ENCODE assay signal across 9 mouse cellular contexts in genomic region chr4:134250116-134250929, GRCm38 (mm10). TPM values are rescaled to one million over a fixed set of nuclear protein-coding genes. Genes with fewer than 3 reads are reported as not detected.
A peak's percentile ranks its signal among the peaks of the same experiment; 100 is the strongest.
DNase-seq lines count a peak whose midpoint lies in the region; ATAC-seq lines count a peak whose summit lies in the region.
"Had no signal": no experiment of that assay in that cellular context is flagged by ENCODE, and none has a peak within 500 bp of the region (broad histone marks: within the 10 kb centered on the region; RNA-seq: fewer than 3 reads in every experiment).

No protein-coding gene starts in this region.

- ATAC-seq in heart, embryonic 15.5 days (replicated peaks; ENCODE audit: insufficient number of reproducible peaks, insufficient read depth, low FRiP score, low read depth), result no peak
- no peak for ATAC-seq in hindbrain, embryonic 15.5 days (ENCODE audit: low FRiP score, low read depth)
- no peak for ATAC-seq in midbrain, embryonic 16.5 days

- no peak overlapping the region for H3K27ac ChIP-seq in heart, embryonic 15.5 days
- no peak overlapping the region for H3K27ac ChIP-seq in brown adipose tissue, adult 24 weeks (replicated peaks; ENCODE audit: low read depth, low read length)
- H3K27ac ChIP-seq in hindbrain, embryonic 15.5 days (replicated peaks), result peak overlapping the region; percentile 86
- 0 out of 2 replicates have a peak overlapping the region, but pooled peaks have one; percentile 81 for H3K27ac ChIP-seq in midbrain, embryonic 16.5 days (ENCODE audit: low read length)

- DNase-seq in heart, postnatal 25 days (ENCODE audit: low spot score), result no peak
- no peak for DNase-seq in cerebellum, adult 8-10 months
- DNase-seq in thymus, postnatal 0 days (ENCODE audit: low spot score), result no peak
- DNase-seq in gastrocnemius, postnatal 36 days, result no peak

- 17% methylated on average over 27 of the region's 27 CpGs for WGBS in heart, embryonic 15.5 days
- WGBS in hindbrain, embryonic 15.5 days, result 6% methylated on average over 27 of the region's 27 CpGs
- WGBS in midbrain, embryonic 16.5 days, result 4% methylated on average over 27 of the region's 27 CpGs

- peak overlapping the region; percentile 94 for H3K4me2 ChIP-seq in heart, embryonic 15.5 days
- H3K4me2 ChIP-seq in hindbrain, embryonic 15.5 days, result peak overlapping the region; percentile 89
- H3K4me2 ChIP-seq in midbrain, embryonic 16.5 days (ENCODE audit: low read length), result peak overlapping the region; percentile 77

- intact Hi-C loops in heart, postnatal 25 days (cut with DNase I), result loop anchor here (2.0 kb wide), 1 partner anchor 36 kb away; the partner anchor contains the start of gene Pdik1l
- intact Hi-C loops in gastrocnemius, postnatal 36 days (cut with DNase I), result loop anchor here (2.0 to 5.0 kb wide), 2 partner anchors 40 to 227 kb away; no protein-coding TSS in a partner anchor

- no peaks in the 10 kb centered on the region for H3K9me3 ChIP-seq in heart, embryonic 15.5 days (replicated peaks)
- no peaks in the 10 kb centered on the region for H3K9me3 ChIP-seq in hindbrain, embryonic 15.5 days
- H3K9me3 ChIP-seq in midbrain, embryonic 16.5 days (replicated peaks; ENCODE audit: control insufficient read depth, low read length, poor library complexity, severe bottlenecking), result no peaks in the 10 kb centered on the region

- no peak overlapping the region for H3K9ac ChIP-seq in heart, embryonic 15.5 days
- H3K9ac ChIP-seq in hindbrain, embryonic 15.5 days, result peak overlapping the region; percentile 61
- peak overlapping the region; percentile 75 for H3K9ac ChIP-seq in midbrain, embryonic 16.5 days (ENCODE audit: low read depth, low read length)

- no peaks in the 10 kb centered on the region for H3K36me3 ChIP-seq in heart, embryonic 15.5 days
- no peaks in the 10 kb centered on the region for H3K36me3 ChIP-seq in hindbrain, embryonic 15.5 days
- H3K36me3 ChIP-seq in midbrain, embryonic 16.5 days (ENCODE audit: control insufficient read depth, insufficient read depth, low read length), result no peaks in the 10 kb centered on the region

- peaks cover 60% of the 10 kb centered on the region for H3K4me1 ChIP-seq in heart, embryonic 15.5 days (replicated peaks)
- H3K4me1 ChIP-seq in brown adipose tissue, adult 24 weeks (ENCODE audit: control insufficient read depth, insufficient read depth, insufficient read length, low read length), result peaks cover 5% of the 10 kb centered on the region
- peaks cover 63% of the 10 kb centered on the region for H3K4me1 ChIP-seq in hindbrain, embryonic 15.5 days (replicated peaks)
- H3K4me1 ChIP-seq in midbrain, embryonic 16.5 days (ENCODE audit: control insufficient read depth, insufficient read depth, low read length), result peaks cover 24% of the 10 kb centered on the region; the same call in 1 of the 2 replicates

- peak overlapping the region; percentile 55 for H3K4me3 ChIP-seq in heart, embryonic 15.5 days
- H3K4me3 ChIP-seq in brown adipose tissue, adult 24 weeks (ENCODE audit: insufficient read depth, low read depth, low read length), result peak overlapping the region; percentile 80
- H3K4me3 ChIP-seq in hindbrain, embryonic 15.5 days, result peak overlapping the region; percentile 56
- H3K4me3 ChIP-seq in midbrain, embryonic 16.5 days (ENCODE audit: low read depth, low read length), result peak overlapping the region; percentile 59

- H3K27me3 ChIP-seq in heart, embryonic 15.5 days, result peaks cover 65% of the 10 kb centered on the region
- peaks cover 50% of the 10 kb centered on the region for H3K27me3 ChIP-seq in hindbrain, embryonic 15.5 days
- peaks cover 49% of the 10 kb centered on the region for H3K27me3 ChIP-seq in midbrain, embryonic 16.5 days (ENCODE audit: control insufficient read depth, insufficient read depth, low read depth, low read length)

RNA-seq across cellular contexts. Expression of gene Grrp1, which starts 3.6 kb away (rescaled TPM):
- polyA plus RNA-seq in heart, embryonic 15.5 days (2015; fragmentation: Nextera tagmentation; extraction: Ambion mirVana), result 5.0 and 5.1 TPM in 2 replicates
- 1 to 10 TPM; 6.0 to 7.6 TPM for total RNA-seq in heart, postnatal 25 days (2021)
- polyA plus RNA-seq in brown adipose tissue, adult 24 weeks (2012; ENCODE audit: insufficient read depth, insufficient read length, missing spikeins), result 2.5 and 2.8 TPM in 2 replicates
- polyA plus RNA-seq in hindbrain, embryonic 15.5 days (2015; fragmentation: Nextera tagmentation; extraction: Ambion mirVana), result 16.8 and 18.9 TPM in 2 replicates
- polyA plus RNA-seq in midbrain, embryonic 16.5 days (2015; fragmentation: Nextera tagmentation; extraction: Ambion mirVana), result 12.9 and 16.2 TPM in 2 replicates
- 3.5 and 4.4 TPM in 2 replicates for polyA plus RNA-seq in thymus, postnatal 0 days (2015; fragmentation: Nextera tagmentation; extraction: Ambion mirVana)
- 1 to 10 TPM; 2.4 to 3.6 TPM for total RNA-seq in gastrocnemius, postnatal 36 days (2021)

RNA-seq across cellular contexts. Expression of gene Gm30191, which starts 3.6 kb away (rescaled TPM):
- polyA plus RNA-seq in heart, embryonic 15.5 days (2015; fragmentation: Nextera tagmentation; extraction: Ambion mirVana), result not detected in 2 replicates
- total RNA-seq in heart, postnatal 25 days (2021), result not detected
- polyA plus RNA-seq in brown adipose tissue, adult 24 weeks (2012; ENCODE audit: insufficient read depth, insufficient read length, missing spikeins), result not detected in 2 replicates
- polyA plus RNA-seq in hindbrain, embryonic 15.5 days (2015; fragmentation: Nextera tagmentation; extraction: Ambion mirVana), result 0.52 and 0.83 TPM in 2 replicates
- polyA plus RNA-seq in midbrain, embryonic 16.5 days (2015; fragmentation: Nextera tagmentation; extraction: Ambion mirVana), result not detected in 2 replicates
- 0.22 TPM in 1 of 2 replicates, not detected in the other for polyA plus RNA-seq in thymus, postnatal 0 days (2015; fragmentation: Nextera tagmentation; extraction: Ambion mirVana)
- total RNA-seq in gastrocnemius, postnatal 36 days (2021), result not detected
- total RNA-seq: left cerebral cortex, postnatal 14 days had no signal

RNA-seq across cellular contexts. Expression of gene Zfp593, which starts 4.9 kb away (rescaled TPM):
- 7.4 and 9.1 TPM in 2 replicates for polyA plus RNA-seq in heart, embryonic 15.5 days (2015; fragmentation: Nextera tagmentation; extraction: Ambion mirVana)
- total RNA-seq in heart, postnatal 25 days (2021), result 1 to 10 TPM; 3.1 to 3.2 TPM
- polyA plus RNA-seq in brown adipose tissue, adult 24 weeks (2012; ENCODE audit: insufficient read depth, insufficient read length, missing spikeins), result 2.8 and 3.1 TPM in 2 replicates
- polyA plus RNA-seq in hindbrain, embryonic 15.5 days (2015; fragmentation: Nextera tagmentation; extraction: Ambion mirVana), result 13.3 and 13.8 TPM in 2 replicates
- 12.4 and 13.4 TPM in 2 replicates for polyA plus RNA-seq in midbrain, embryonic 16.5 days (2015; fragmentation: Nextera tagmentation; extraction: Ambion mirVana)
- polyA plus RNA-seq in thymus, postnatal 0 days (2015; fragmentation: Nextera tagmentation; extraction: Ambion mirVana), result 27.4 and 28.3 TPM in 2 replicates
- total RNA-seq in gastrocnemius, postnatal 36 days (2021), result 1 to 10 TPM; 4.5 to 4.7 TPM

RNA-seq across cellular contexts. Expression of gene E130218I03Rik, which starts 6.9 kb away (rescaled TPM):
- 0.26 and 0.30 TPM in 2 replicates for polyA plus RNA-seq in heart, embryonic 15.5 days (2015; fragmentation: Nextera tagmentation; extraction: Ambion mirVana)
- total RNA-seq in heart, postnatal 25 days (2021), result not detected
- polyA plus RNA-seq in brown adipose tissue, adult 24 weeks (2012; ENCODE audit: insufficient read depth, insufficient read length, missing spikeins), result not detected in 2 replicates
- polyA plus RNA-seq in hindbrain, embryonic 15.5 days (2015; fragmentation: Nextera tagmentation; extraction: Ambion mirVana), result 0.48 and 0.64 TPM in 2 replicates
- polyA plus RNA-seq in midbrain, embryonic 16.5 days (2015; fragmentation: Nextera tagmentation; extraction: Ambion mirVana), result 0.24 and 0.51 TPM in 2 replicates
- 0.54 and 0.69 TPM in 2 replicates for polyA plus RNA-seq in thymus, postnatal 0 days (2015; fragmentation: Nextera tagmentation; extraction: Ambion mirVana)
- total RNA-seq in gastrocnemius, postnatal 36 days (2021), result not detected
- total RNA-seq: left cerebral cortex, postnatal 14 days had no signal

RNA-seq across cellular contexts. Expression of gene Cnksr1, which starts 12.1 kb away (rescaled TPM):
- polyA plus RNA-seq in heart, embryonic 15.5 days (2015; fragmentation: Nextera tagmentation; extraction: Ambion mirVana), result 1.2 and 2.4 TPM in 2 replicates
- 1 to 10 TPM; 2.9 to 3.0 TPM for total RNA-seq in heart, postnatal 25 days (2021)
- polyA plus RNA-seq in brown adipose tissue, adult 24 weeks (2012; ENCODE audit: insufficient read depth, insufficient read length, missing spikeins), result 0.63 TPM in 1 of 2 replicates, not detected in the other
- 0.10 and 0.30 TPM in 2 replicates for polyA plus RNA-seq in hindbrain, embryonic 15.5 days (2015; fragmentation: Nextera tagmentation; extraction: Ambion mirVana)
- 0.11 and 0.13 TPM in 2 replicates for polyA plus RNA-seq in midbrain, embryonic 16.5 days (2015; fragmentation: Nextera tagmentation; extraction: Ambion mirVana)
- polyA plus RNA-seq in thymus, postnatal 0 days (2015; fragmentation: Nextera tagmentation; extraction: Ambion mirVana), result 2.2 and 2.5 TPM in 2 replicates
- 10 to 100 TPM; 33.7 to 36.3 TPM for total RNA-seq in gastrocnemius, postnatal 36 days (2021)

Comparison
In these comparisons a context has a peak if more than half of its experiments do, and no peak if none do; other contexts are left out.
1. H3K27ac ChIP-seq: peak in hindbrain, embryonic 15.5 days (single experiment) and midbrain, embryonic 16.5 days (single experiment); none in heart, embryonic 15.5 days (single experiment) and brown adipose tissue, adult 24 weeks (single experiment).
2. Peak in every context shown above with its lines, with median percentiles within 50 percentile points of each other: H3K4me2 ChIP-seq and H3K4me3 ChIP-seq.